Mouse (Mus musculus) central nervous system, embryonic 11.5 days (tissue): ENCODE measurements around the gene Lgals8. TPM values are rescaled to one million over a fixed set of nuclear protein-coding genes. Genes with fewer than 3 reads are reported as not detected.

ENCODE experiments used
- polyA plus RNA-seq: library from polyadenylated mRNA; depleted of rRNA; stranded (reverse); fragments of >200 nt; gene quantifications from 2 replicates; pipeline ENCODE4 v1.2.3, GENCODE M21; 2012; rRNA removed

Lgals8 gene
- polyA plus RNA-seq = 10.1 and 18.6 TPM in 2 replicates

DNA sequence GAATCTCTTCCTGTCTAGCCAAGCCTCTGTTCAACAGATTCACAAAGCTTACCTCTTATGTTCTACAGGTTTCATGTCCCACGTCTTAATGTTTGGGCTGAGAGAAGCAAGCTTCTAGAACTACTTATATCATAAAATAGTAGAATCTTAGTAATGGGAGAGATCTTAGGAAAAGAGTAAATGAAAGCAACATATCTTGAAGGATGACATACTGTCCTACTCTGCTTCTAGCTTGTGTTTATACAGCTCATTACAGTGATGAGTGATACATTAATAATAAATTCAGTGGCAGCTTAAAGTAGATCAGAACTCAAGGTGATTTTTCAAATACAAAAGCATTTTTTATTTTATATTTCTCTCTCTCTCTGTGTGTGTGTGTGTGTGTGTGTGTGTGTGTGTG lies at the start of gene Lgals8:
Gene Lgals8, minus strand, starts transcription at position 101 of the 400 bp plus-strand sequence.

DNA sequence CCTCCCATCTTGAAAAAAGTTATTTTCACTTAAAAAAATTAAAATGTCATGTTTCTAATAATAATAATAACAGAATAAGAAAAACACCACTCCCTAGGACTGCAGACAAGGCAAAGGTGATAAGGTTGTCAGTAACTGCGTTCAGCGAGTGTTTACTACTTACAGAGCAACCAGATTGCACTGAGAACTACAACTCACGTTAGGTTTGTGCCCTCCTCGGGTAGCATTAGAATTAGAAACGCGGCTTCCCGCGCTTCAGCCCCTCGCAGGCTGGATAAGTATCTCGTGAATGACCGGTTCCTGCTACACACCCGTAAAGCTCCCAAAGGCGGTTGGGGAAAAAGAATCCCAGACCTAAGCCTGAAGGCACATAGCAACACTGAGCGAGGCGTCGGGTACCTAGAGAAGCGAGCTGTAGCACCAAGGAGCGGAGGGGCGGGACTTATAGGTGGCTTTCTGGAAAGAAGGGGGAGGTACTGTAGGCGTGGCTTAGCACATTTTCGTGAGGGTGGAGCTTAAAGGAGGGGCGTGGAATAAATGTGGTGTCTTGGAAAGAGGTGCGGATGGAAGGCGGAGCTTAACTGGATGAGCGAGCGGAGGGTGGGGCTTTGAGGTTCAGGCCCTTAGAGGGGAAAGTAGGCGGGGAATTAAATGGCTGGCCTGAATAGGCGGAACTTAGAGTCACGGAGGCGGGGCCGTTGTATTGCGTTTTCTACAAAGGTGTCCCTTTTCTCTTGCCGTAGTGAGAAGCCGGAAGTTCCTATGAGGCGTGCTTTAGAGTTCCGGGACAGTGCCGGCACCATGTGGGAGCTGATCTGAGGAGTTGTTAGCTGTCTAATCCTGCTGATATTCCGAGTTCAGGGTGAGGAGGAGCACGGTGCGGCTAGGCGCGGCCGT lies 69.9 kb downstream of the Lgals8 start, which contains the start of gene Heatr1:
Gene Heatr1, plus strand, starts transcription at position 419 of the 897 bp plus-strand sequence.

Other genes starting within 250 kb of the Lgals8 start
- gene Mtr, start 206.8 kb downstream of the Lgals8 start, polyA plus RNA-seq = 12.2 and 15.3 TPM in 2 replicates
- 6.4 and 25.1 TPM in 2 replicates for gene Actn2, start 124.2 kb downstream of the Lgals8 start, polyA plus RNA-seq
- 33.3 and 37.0 TPM in 2 replicates for gene Heatr1, start 69.9 kb downstream of the Lgals8 start, polyA plus RNA-seq
- 1.2 and 1.4 TPM in 2 replicates for gene Edaradd, start 55.5 kb upstream of the Lgals8 start, polyA plus RNA-seq
- gene Ero1lb, start 100.9 kb upstream of the Lgals8 start, polyA plus RNA-seq = 3.4 and 3.8 TPM in 2 replicates